Mouse (Mus musculus) heart, adult 9 months (tissue): Measurements from ENCODE around the gene Serpine2.

Experiments used
- DNase-seq, 2 experiments: peaks; one replicate each; pipeline ENCODE4 v3.0.0; 2022; ENCODE audit warnings: low spot score in 2 of 2

The Serpine2 gene

DNA sequence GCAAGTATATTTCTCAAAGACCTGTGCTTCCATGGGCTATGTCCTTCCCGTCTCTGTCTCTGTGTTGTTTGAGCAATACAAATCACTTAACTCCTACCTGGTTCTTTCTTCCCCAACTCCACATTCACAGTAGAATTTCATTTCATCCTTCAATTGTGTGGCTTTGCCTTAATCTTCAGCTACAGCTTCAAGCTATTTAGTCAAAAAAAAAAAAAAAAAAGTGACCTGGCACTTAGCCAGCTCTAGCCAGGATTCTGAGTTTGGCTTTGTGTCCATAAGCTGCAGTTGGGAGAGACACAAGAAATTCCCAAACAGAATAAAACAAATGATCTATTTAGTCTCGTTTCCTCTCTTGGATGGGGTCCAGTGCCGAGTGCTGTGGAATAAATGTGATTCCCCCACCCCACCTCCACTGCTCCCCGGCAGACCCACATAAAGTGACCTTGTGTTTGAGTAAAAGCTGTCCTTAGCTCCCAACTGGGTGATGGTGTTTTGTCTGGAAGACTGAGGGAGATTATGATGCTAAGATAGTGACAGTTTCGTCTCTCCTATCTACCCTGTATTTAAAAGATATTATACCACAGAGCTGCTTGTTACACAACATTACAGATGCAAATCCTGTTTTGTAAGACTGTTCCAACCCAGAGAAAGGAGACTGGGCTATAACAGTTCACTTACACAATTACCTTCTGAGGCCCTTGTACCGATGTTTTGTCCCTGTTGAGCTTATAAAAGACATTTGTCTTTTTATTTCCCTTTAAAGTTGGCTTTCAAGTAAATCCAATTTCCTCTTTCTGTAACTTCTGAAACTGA, at the start of gene Serpine2:
Gene Serpine2, minus strand, starts transcription at position 51 of the 813 bp plus-strand sequence.
- no peak for DNase-seq

DNA sequence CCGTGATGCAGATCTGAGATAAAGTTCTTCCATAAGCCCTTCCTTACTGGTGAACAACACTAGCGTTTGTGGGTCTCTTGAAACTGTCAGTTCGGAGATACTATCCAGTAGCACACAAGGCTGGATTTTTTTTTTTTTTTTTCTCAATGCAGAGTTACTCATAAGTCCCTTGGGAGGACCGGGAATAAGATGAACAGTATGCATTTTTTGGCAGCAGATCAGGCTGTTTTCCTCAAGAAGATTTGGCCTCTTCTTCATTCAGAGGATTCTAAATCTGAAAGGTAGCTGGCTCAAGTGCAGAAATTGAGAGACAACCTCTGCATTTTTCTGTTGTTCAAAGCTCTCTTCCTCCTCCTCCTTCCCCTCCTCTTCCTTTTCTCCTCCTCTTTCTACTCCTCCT, 46.8 kb upstream of the Serpine2 start:
- DNase-seq: no peak

GRCm38 (mm10) chr1:79905241-79905640, 44.3 kb upstream of the Serpine2 start:
- DNase-seq: no peak

GRCm38 (mm10) chr1:79902901-79903300, 41.9 kb upstream of the Serpine2 start:
- no peak for DNase-seq

DNA sequence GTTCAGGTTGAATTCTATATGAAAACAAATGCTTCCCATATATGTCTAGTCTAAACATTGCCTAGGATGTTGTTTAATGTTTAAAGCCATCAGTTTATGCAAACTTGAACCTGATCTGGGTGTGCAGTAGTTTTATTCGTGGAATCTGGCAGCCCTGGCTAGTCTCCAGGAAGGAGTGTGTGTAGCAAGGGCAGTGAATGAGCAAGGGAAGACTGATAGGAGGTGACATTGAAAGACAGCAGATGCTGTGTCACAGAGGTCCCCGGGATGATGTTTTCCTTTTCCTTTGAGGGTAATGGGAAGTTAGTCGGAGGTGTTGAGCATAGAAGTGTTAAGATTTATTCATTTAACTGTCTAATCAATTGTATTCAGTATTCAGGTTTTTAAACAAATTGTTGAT, 21.7 kb upstream of the Serpine2 start:
- DNase-seq: no peak

GRCm38 (mm10) chr1:79874741-79875140, 13.8 kb upstream of the Serpine2 start:
- no peak for DNase-seq

DNA sequence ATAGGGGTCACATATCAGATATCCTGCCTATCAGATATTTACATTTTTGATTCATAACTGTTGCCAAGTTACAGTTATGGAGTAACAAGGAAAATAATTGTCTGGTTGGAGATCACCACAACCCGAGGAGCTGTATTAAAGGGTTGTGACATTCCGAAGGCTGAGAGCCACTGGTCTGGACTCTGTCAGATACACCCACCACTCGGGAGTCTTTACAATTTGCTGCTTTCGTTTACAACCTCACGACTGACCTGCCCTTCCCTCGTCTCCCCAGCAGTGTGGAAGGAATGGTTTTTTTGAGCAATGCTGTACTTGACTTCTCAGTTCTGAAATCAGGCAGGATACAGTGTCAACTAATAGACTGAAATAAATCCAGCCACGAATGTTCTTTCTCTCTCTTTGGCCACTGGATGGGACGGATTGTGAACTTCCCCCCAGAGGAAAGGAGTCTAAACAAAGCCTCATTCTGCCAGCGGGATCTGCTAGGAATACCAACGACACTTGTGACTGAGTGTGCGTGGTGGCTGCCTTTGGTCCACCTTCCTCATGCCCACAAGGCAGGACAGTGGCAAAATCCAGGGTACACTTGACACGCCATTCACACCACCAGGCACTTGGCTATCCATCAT, 455 bp downstream of the Serpine2 start:
- no peak for DNase-seq

GRCm38 (mm10) chr1:79859975-79860374, 1.0 kb downstream of the Serpine2 start:
- no peak for DNase-seq

GRCm38 (mm10) chr1:79859026-79859425, 2.0 kb downstream of the Serpine2 start:
- DNase-seq: no peak

DNA sequence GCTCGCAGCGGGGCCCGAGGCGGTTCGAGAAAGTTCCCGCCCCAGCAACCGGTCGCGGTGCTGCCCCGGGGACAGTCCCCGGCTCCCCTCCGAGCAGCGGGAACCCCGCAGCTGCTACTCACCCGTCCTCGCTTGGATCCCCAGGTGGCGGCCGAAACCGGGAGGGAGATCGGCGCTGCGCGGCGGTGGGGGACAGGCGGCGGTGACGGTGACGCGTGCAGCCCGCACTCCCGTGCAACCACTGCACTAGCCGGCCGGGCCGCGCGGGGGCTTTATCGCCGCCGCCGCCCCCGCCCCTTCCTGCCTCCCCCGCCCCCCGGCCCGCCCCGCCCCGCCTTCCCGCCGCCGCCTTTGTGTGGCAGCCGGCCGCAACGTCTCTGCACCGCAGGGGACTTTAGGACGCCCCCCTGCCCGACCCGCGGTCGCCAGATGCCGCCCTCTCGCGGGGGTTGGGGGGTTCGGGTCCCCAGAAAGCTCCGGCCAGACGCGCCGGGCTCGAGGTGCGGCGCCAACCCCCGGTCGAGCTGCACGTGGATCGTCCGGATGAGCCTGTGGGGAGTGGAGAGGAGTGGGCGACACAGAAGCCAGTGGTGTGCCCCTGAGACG, 2.5 kb downstream of the Serpine2 start:
- DNase-seq: peak in 1 of 2 experiments; percentile 17

GRCm38 (mm10) chr1:79857681-79858388, 3.1 kb downstream of the Serpine2 start:
- DNase-seq: no peak

DNA sequence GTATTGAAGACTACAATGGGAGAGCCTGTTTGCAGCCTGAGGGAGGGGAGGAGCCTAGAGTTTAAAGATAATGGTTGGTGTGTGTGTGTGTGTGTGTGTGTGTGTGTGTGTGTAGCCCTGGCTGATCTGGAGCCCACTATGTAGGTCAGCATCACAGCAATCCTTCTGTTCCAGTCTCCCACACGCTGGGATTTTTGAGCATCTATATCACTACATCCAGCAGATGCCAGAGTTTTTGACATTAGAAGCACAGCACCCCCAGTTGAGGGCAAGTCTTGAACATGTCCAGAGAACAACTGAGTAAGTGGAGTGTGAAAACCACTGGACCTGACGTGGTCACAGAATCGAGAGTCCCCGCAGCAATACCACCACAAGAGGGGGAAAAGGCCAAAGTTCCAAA, 4.2 kb downstream of the Serpine2 start:
- no peak for DNase-seq

GRCm38 (mm10) chr1:79853527-79853926, 7.5 kb downstream of the Serpine2 start:
- DNase-seq: no peak

GRCm38 (mm10) chr1:79850341-79850740, 10.6 kb downstream of the Serpine2 start:
- DNase-seq: peak in 1 of 2 experiments; percentile 9

GRCm38 (mm10) chr1:79848663-79849062, 12.3 kb downstream of the Serpine2 start:
- no peak for DNase-seq

- no peak for DNase-seq
Observed at GRCm38 (mm10) chr1:79846891-79847290, 14.1 kb downstream of the Serpine2 start.

DNA sequence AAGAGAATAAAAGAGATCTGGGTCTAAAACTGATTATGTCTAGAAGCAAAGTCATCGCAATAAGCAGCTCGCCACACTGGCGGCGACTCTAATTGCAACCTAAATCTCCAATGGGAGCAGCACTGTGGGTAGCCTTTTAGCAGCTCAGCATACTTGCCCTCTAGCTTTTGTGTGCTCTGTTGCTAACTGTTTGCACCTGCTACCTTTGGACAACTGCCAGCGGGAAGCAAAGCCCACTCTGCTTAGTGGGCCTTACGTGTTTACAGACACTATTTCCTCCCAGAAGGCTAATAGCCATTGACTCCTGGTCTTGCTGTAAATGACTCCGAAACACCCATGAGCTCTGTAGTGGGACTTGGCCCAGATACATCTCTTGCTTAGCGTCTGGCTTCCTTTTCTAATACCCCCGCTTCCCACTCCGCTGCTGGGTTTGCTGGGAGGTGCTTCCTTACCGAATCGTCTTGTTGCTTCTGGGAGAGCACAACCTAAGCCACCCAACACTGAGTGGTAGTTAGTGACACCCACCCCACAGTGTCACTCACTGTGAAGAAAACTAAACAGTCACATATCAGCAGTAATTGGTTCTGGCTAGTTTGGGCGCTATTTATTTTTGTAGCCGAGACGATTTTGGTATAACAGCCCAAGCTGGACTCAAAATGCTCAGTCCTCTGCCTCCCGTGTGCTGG, 28.1 kb downstream of the Serpine2 start:
- no peak for DNase-seq

GRCm38 (mm10) chr1:79823951-79824633, 36.9 kb downstream of the Serpine2 start:
- peak; percentile 12 to 19 for DNase-seq

- peak; percentile 71 to 78 for DNase-seq
Observed at GRCm38 (mm10) chr1:79822806-79823525, 38.0 kb downstream of the Serpine2 start.

DNA sequence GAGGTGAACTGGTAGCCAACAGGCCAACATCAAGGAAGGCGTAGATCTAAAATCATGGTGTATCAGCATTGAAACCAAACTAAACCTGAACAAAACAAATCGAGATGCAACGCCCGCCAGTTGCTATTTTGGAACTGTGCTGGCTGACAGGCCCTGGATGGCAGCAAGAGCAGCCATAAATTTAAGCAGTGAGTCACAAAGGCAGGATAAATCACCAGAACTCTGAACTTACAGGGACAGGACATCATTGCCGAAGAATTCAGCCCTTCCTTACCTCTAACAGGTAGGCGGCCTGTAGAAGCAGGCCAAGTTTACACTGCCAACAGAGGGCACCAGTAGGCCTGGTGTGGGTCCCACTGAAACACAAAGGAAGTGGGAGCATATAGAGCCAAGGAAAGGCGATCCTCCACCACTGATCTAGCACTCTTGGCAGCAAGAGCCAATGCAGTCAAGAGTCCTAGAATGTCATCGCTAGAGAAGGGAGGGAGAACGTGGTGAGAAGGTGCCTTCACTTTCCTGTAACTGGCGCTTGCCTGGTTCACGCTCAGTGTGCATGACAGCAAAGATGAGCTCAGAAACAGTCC, 41.6 kb downstream of the Serpine2 start:
- DNase-seq: no peak
